Mouse (Mus musculus) intestine, postnatal 0 days (tissue): ENCODE measurements around the gene Cox16. TPM values are rescaled to one million over a fixed set of nuclear protein-coding genes. Genes with fewer than 3 reads are reported as not detected.

Source experiments
- ATAC-seq: fragments of 200-750 bp; cut with Nextera tagmentation; 2 replicates; pipeline ENCODE4 v1.8.0; 2017; ENCODE audit warnings: mild to moderate bottlenecking, moderate TSS enrichment, moderate library complexity
- H3K27ac ChIP-seq: fragments of 300-500 bp; sonication (generic); 2 replicates; pipeline ENCODE4 v1.5.1; 2014; ENCODE audit warnings: mild to moderate bottlenecking, low read depth, low read length, moderate library complexity
- H3K27me3 ChIP-seq: fragments of 300-500 bp; sonication (generic); replicated peaks from 2 replicates; pipeline ENCODE4 v1.6.1; 2014; ENCODE audit warnings: low read length, mixed read lengths; ENCODE audit not compliant: control insufficient read depth, insufficient read depth
- H3K36me3 ChIP-seq: fragments of 300-500 bp; sonication (generic); 2 replicates; pipeline ENCODE4 v1.6.1; 2014; ENCODE audit warnings: mild to moderate bottlenecking, moderate library complexity; ENCODE audit not compliant: control insufficient read depth, insufficient read depth
- H3K4me1 ChIP-seq: fragments of 300-500 bp; sonication (generic); replicated peaks from 2 replicates; pipeline ENCODE4 v1.6.1; 2014; ENCODE audit warnings: antibody characterized with exemption, low read length, mixed read lengths; ENCODE audit not compliant: control insufficient read depth, insufficient read depth
- H3K4me2 ChIP-seq: fragments of 300-500 bp; sonication (generic); replicated peaks from 2 replicates; pipeline ENCODE4 v1.6.1; 2014; ENCODE audit warnings: low read depth, mild to moderate bottlenecking, moderate library complexity
- H3K4me3 ChIP-seq: fragments of 300-500 bp; sonication (generic); 2 replicates; pipeline ENCODE4 v1.5.1; 2014; ENCODE audit warnings: low read depth, low read length
- H3K9ac ChIP-seq: fragments of 300-500 bp; sonication (generic); 2 replicates; pipeline ENCODE4 v1.6.1; 2014; ENCODE audit warnings: mild to moderate bottlenecking, low read depth, low read length
- H3K9me3 ChIP-seq: fragments of 300-500 bp; sonication (generic); 2 replicates; pipeline ENCODE4 v1.6.1; 2016; ENCODE audit warnings: mixed run types; ENCODE audit not compliant: control insufficient read depth
- CTCF ChIP-seq: sonication (generic); IDR thresholded peaks from 2 replicates; pipeline ENCODE4 v1.5.1; 2016; ENCODE audit warnings: low read depth, mild to moderate bottlenecking, control low read depth, antibody characterized with exemption, moderate library complexity
- WGBS: fragments of 180-500 bp; shearing (Covaris S2); extraction: QIAGEN DNeasy Blood & Tissue Kit; methylation state at CpG from one replicate; pipeline ENCODE4 v1.1.7; 2014; 5-methylcytosine and 5-hydroxymethylcytosine counted together
- polyA plus RNA-seq: library from polyadenylated mRNA; unstranded; fragments of >200 nt; fragmentation: Nextera tagmentation; extraction: Ambion mirVana; gene quantifications from 2 replicates; pipeline ENCODE4 v1.2.1, GENCODE M21; 2015

The Cox16 gene
- polyA plus RNA-seq, 1 experiment from 2014 or later: 187 TPM

GRCm38 (mm10) chr12:81315953-81316352, 169.0 kb downstream of the Cox16 start:
- Histone ChIP-seq H3K4me2 (no peak overlapping the region), H3K9me3 (no peaks in the 10 kb centered on the region), H3K27ac (no peak overlapping the region), H3K4me1 (no peaks in the 10 kb centered on the region), H3K9ac (no peak overlapping the region), H3K36me3 (no peaks in the 10 kb centered on the region), H3K27me3 (no peaks in the 10 kb centered on the region), H3K4me3 (no peak overlapping the region)
- WGBS: 93% methylated on average over 5 of the region's 5 CpGs
- ATAC-seq: no peak
- no peak for TF ChIP-seq CTCF

Other genes starting within 250 kb of the Cox16 start
- 0.27 and 0.30 TPM in 2 replicates for gene Slc8a3, start 151.9 kb downstream of the Cox16 start, polyA plus RNA-seq
- gene Gm4787, start 105.7 kb downstream of the Cox16 start, polyA plus RNA-seq: 0.13 and 0.30 TPM in 2 replicates
- 0.43 and 0.61 TPM in 2 replicates for gene Adam4, start 63.2 kb downstream of the Cox16 start, polyA plus RNA-seq
- gene Gm20498, start 47.8 kb upstream of the Cox16 start, polyA plus RNA-seq: 35.4 and 39.9 TPM in 2 replicates
- 37.1 and 41.8 TPM in 2 replicates for gene Synj2bp, start 47.8 kb upstream of the Cox16 start, polyA plus RNA-seq
- gene Adam21, start 83.3 kb upstream of the Cox16 start, polyA plus RNA-seq: 0.07 TPM in 1 of 2 replicates, not detected in the other
- 36.2 and 39.4 TPM in 2 replicates for gene Med6, start 109.9 kb upstream of the Cox16 start, polyA plus RNA-seq
- 1.1 and 1.2 TPM in 2 replicates for gene Ttc9, start 146.1 kb upstream of the Cox16 start, polyA plus RNA-seq